Mouse (Mus musculus) liver, adult 2 months (tissue): ENCODE measurements at regions not wholly inside any gene's neighbourhood (a gene's known extent, or its start where the extent isn't known, plus 50 kb on each side); places are given as distances from the start of the nearest gene placed in this dataset.

Source experiments
- CTCF ChIP-seq: fragments of 200-500 bp; IDR thresholded peaks from 2 replicates; pipeline ENCODE4 v1.5.1; 2011; ENCODE audit warnings: low read depth, low read length, control low read depth
- POLR2A ChIP-seq: fragments of 200-500 bp; IDR thresholded peaks from 2 replicates; pipeline ENCODE4 v1.6.1; 2011; ENCODE audit warnings: low read length, control low read depth; ENCODE audit not compliant: insufficient read depth; ENCODE audit errors: extremely low read depth

DNA sequence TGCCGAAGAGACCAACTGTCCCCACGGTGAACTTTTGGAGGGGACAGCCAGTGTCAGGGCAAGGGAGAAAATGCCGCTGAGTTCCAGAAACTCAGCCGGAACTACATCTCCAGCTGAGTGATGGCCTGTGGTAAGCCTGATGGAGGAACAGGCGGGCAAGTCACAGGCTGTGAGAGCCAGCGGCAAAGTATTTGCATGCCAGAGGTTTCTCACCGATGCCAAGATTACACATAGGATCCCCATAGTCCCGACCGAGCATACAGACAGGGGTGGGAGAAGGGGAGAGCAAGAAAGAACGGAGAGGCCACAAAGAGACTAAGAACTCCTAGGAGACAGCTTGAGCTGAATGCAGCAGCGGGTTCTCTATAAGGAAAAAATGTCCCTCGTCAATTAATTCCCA is 55.8 kb upstream of the Daam1 start:
- TF ChIP-seq POLR2A (no peak), CTCF (no peak)
